Mouse (Mus musculus): ENCODE results near the gene Kcng4.

GRCm38 (mm10) chr8:119632246-119632645, 3.2 kb downstream of the Kcng4 start:
- TF ChIP-seq CTCF (IDR thresholded peaks at IDR 0.05; ENCODE audit: control insufficient read depth, insufficient read depth, insufficient read length) = no peak
- TF ChIP-seq CEBPB (IDR thresholded peaks at IDR 0.05; ENCODE audit: low read depth) = no peak

All from C2C12 (cell line).